Mouse (Mus musculus) spleen, postnatal 36 days (tissue): ENCODE results near the gene Efcab5.
"Not testable (repeated sequence)": the region's sequence is repeated elsewhere in the genome, so short reads cannot be mapped to it uniquely, and the experiment has no call there.

ENCODE experiments used
- DNase-seq, 2 experiments: peaks; one replicate each; pipeline ENCODE4 v3.0.0; 2022; ENCODE audit warnings: low spot score in 2 of 2, mixed read lengths in 1 of 2

Gene Efcab5

GRCm38 (mm10) chr11:77179771-77180170, 9.0 kb downstream of the Efcab5 start:
- DNase-seq, result no peak

- DNase-seq, result no peak
Measured at GRCm38 (mm10) chr11:77174531-77174930, 14.2 kb downstream of the Efcab5 start.

GRCm38 (mm10) chr11:77173731-77174130, 15.0 kb downstream of the Efcab5 start:
- no peak for DNase-seq

- no peak for DNase-seq
Measured at GRCm38 (mm10) chr11:77160744-77161143, 28.0 kb downstream of the Efcab5 start.

GRCm38 (mm10) chr11:77160341-77160740, 28.4 kb downstream of the Efcab5 start:
- no peak for DNase-seq

- no peak for DNase-seq
Measured at GRCm38 (mm10) chr11:77154214-77154613, 34.6 kb downstream of the Efcab5 start.

- DNase-seq, result no peak
Measured at GRCm38 (mm10) chr11:77150806-77151205, 38.0 kb downstream of the Efcab5 start.

GRCm38 (mm10) chr11:77149783-77150630, 38.8 kb downstream of the Efcab5 start:
- not testable (repeated sequence) for DNase-seq

GRCm38 (mm10) chr11:77148774-77149173, 40.0 kb downstream of the Efcab5 start:
- DNase-seq, result no peak

GRCm38 (mm10) chr11:77147753-77148152, 41.0 kb downstream of the Efcab5 start:
- DNase-seq, result no peak

- DNase-seq, result no peak
Measured at GRCm38 (mm10) chr11:77145423-77145822, 43.3 kb downstream of the Efcab5 start.

GRCm38 (mm10) chr11:77141938-77142337, 46.8 kb downstream of the Efcab5 start:
- no peak for DNase-seq

- DNase-seq, result no peak
Measured at GRCm38 (mm10) chr11:77139976-77140375, 48.8 kb downstream of the Efcab5 start.

- no peak for DNase-seq
Measured at GRCm38 (mm10) chr11:77133450-77133849, 55.3 kb downstream of the Efcab5 start.

GRCm38 (mm10) chr11:77132580-77132979, 56.2 kb downstream of the Efcab5 start:
- no peak for DNase-seq

- DNase-seq, result no peak
Measured at GRCm38 (mm10) chr11:77128562-77128961, 60.2 kb downstream of the Efcab5 start.

GRCm38 (mm10) chr11:77111141-77111540, 77.6 kb downstream of the Efcab5 start:
- no peak for DNase-seq

GRCm38 (mm10) chr11:77108442-77108841, 80.3 kb downstream of the Efcab5 start:
- DNase-seq, result no peak

GRCm38 (mm10) chr11:77107872-77108271, 80.9 kb downstream of the Efcab5 start:
- DNase-seq, result not testable (repeated sequence)

- no peak for DNase-seq
Measured at GRCm38 (mm10) chr11:77106961-77107360, 81.8 kb downstream of the Efcab5 start.

- DNase-seq, result peak; percentile 62 to 63
Measured at GRCm38 (mm10) chr11:77100137-77100937, 88.4 kb downstream of the Efcab5 start.

GRCm38 (mm10) chr11:77098332-77098972, 90.3 kb downstream of the Efcab5 start:
- DNase-seq, result no peak
